Mouse (Mus musculus) right cerebral cortex, postnatal 4 days (tissue): Measurements from ENCODE around the gene Tkt.
A peak's percentile ranks its signal among the peaks of the same experiment; 100 is the strongest.

ENCODE experiments used
- DNase-seq: peaks from one replicate; pipeline ENCODE4 v3.0.0-alpha.2; 2022

The Tkt gene

DNA sequence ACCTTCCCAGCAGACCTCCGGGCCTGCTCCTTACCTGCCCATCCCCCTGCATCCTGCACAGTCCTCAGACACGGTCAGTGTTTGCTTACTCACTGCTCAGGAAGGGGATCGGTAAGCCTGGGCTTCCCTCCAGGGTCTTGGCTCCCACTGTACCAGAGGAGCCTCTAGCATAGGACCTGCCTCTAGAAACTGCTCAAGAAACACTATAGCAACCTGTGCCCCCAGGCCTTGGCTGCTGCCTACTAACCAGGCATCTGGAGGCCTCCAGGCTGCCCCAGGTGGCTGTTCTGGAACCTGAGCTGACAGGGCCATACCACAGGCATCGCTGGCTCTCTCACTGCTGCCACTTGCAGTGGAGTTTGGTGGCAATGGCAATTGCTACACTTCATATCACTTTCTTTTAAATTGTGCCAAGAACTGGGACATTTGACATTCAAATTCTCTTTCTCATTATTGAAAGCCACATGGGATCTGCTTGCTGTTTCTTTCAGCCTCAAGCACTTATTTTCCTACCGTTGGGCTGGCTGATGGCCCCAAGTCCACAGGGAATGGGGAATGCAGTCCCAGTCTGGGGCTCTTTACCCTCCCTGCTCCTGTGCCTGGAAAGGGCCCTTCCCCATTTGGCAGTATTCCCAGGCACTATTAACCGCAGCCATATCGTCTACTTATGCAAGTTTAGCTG lies 38.8 kb downstream of the Tkt start:
- no peak for DNase-seq

DNA sequence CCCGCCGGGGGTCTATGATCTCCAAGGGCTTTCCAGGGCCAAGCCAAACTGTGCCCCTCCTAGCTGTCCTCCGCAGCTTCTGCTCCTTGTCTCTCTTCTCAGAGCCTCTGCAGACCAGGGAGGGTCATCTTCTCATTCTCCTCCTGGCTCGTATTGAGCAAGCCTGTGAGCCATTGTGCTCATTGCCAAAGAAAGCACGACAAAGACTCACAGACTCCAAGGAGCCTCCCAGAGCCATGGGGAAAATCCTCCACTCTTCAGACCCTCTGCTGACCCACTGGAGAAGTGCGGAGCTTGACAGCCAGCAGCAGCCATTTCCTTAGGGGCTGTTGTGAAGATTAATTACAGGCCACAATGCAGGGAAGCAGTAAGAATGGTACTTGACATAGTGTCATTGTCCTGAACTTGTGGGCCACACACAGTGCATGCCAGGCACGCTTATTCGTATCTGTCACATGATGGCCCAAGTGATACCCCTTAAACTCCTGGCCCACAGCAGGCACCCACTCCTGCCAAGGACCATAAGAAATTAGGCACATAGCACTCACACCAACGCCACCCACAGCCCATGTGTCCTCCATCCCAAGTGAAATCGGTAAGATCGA lies 42.0 kb downstream of the Tkt start:
- DNase-seq = no peak

DNA sequence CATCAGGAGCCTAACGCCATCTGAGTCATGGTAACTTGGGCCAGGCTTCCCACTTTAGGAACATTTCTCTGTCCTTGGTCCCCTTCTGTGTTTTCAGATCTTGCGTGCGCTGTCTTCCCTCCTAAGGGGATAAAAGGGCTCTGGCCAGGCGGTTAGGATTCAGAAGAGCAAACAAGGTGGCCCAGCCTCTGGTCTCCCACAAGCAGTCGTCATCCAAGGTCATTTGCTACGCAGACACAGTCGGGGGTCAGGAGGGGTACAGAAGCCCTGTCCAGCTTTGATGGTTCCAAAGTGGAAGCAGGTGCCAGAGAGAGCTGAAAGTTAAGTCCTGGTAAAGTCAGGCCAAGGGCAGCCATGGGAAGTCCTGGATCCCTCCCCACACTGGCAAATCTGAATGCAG lies 42.8 kb downstream of the Tkt start:
- no peak for DNase-seq

GRCm38 (mm10) chr14:30591417-30591816 lies 43.3 kb downstream of the Tkt start:
- DNase-seq = peak; percentile 82

DNA sequence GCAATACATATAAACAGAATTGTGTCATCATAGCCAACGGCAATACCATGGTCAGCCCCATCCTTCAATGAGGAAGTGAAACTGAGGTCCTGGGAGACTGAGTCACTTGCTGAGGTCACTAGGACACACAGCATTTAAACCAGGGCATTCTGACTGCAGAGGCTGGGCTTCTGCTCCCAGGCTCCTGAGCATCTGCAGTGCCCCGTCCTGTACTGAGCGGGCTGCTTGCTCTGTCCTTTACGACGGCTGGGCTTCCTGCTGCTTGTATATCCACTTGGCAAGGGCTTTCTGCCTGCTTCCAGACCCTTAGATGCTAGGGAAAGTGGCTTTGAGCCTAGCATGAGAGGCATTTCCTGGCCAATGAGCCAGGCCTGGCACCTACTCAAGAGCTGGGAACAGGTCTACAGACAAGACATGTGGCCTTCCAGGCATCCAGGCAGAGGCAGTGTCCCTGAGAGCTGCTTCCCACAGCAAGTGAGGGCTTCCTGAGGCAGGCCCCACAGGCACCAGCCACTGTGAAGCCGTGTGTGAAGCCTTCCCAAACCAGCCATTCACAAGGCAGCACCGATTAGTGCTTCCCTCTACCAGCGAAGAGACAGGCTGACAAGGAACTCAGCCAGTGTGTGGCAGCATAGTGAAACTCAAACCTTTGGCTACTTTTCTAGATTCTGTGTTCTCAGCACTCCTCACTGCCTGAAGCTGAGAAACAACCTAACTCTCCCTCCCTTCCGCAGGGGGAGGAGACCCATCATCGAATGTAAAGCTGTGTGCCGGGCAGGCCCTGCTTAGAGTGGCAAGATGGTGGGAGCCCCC lies 45.3 kb downstream of the Tkt start:
- peak; percentile 64 for DNase-seq

DNA sequence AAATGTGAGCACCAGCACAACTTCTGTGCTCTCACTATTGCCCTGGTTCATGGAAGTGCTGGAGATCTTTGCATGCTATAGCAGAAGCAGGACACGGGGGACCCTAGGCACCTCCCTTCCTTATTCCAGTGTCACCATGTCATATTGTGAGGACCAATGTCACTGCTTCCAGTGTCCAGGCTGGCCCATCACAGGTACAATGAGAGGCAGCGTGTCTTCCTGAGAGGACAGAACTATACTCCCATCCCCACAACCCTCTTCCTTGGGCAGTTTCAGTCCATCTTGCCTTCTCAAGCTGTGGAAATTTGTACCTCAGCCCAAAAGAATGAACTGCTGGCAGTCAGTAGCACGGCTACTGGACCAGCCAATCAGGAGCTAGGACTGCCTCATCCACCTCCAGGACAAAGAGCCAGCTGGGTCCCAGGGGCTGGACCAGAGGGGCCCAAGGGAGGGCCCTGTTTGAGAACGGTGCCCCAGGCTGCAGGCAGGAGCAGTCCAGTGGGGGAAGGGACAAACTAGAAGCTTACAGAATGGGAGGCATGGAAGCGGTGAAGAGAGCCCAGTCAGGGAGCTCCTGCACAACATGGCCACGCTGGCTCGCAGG lies 46.0 kb downstream of the Tkt start:
- peak; percentile 23 for DNase-seq

DNA sequence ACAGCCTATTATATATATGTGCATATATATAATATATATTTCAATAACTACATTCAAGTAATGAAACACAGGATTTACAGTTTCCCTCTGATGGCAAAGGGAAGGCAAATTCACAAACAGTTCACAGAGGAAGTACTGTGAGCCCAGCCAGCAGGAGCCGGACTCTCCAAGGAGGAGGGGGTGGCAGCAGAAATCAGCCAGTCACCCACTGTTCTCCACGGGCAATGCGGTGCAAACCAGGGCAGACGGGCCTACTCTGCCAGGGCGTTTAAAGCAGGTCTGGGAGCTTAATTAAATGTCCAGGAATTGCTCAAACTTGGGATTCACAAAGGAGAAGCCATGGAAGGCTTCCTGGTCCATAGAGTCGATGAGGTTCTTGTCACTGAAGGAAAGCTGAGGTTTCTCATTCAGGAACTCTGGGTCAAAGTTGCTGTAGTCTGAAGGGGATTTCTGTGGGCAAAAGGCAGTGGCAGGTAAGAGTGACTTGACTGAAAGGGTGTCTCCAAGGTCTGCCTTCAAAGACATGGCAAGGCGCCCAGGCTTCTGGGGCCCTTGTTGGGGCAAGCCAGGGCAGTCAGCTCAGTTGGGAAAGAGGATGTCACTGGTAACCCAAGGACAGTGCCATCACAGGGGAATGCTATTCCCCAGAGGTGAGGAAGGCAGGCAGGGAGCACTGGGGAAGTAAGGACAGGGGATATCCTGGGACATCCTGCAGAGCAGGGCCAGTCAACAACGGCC lies 47.6 kb downstream of the Tkt start:
- DNase-seq = peak; percentile 22

DNA sequence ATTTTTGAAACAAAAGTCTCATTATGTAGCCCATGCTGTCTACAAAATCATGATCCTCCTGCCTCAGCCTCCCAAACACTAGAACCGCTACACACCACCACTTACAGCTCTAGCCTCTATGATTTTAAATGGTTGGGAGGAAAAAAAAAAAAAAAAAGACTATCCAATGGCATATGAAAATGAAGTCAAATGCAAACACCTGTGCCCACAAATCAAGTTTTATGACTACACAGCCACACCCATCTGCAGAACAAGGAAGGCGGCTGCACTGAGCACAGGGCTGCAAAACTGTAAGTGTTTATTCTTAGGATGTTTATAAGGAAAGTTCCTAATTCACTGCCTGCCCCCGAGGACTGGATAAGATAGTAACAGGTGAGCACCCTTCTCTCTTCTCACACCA lies 48.2 kb downstream of the Tkt start:
- DNase-seq = no peak

DNA sequence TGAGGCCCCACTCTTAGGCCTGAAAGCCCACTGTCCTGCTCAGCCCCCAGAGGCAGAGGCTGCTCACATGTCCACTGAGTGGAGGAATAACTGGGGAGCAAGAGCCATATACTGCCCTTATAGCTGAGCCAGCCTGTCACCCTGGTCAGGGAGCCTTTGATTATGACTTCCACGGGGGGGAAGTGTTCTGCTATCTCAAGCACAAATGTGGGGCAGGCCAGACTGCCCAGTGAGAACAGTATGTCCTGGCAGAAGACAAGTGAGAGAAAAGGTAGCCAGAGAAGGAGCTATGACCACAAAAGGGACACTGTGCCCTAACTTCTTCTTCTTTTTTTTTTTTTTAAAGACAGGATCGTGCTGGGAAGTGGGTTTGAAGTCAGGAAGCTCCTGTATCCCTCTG lies 49.0 kb downstream of the Tkt start:
- DNase-seq = no peak

GRCm38 (mm10) chr14:30606817-30607216 lies 58.7 kb downstream of the Tkt start:
- no peak for DNase-seq

DNA sequence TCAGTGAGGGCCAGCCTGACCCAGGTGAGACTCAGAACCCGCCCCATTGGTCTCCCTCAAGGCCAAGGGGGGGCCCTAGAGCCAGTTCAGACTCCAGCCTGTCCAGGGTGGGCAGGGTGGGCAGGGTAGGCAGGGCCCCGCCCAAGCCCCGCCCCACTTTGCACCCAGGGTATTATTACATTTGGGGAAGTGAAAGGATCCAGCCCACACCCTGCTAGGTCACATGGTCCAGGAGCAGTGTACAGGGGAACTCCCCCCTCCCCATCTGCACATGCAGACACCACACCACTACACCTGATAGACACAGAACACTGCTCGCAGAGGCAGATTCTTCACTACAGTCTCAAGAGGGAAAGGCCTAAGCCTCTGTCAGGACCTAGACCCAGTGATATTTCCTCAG lies 59.5 kb downstream of the Tkt start:
- no peak for DNase-seq

GRCm38 (mm10) chr14:30608176-30608575 lies 60.0 kb downstream of the Tkt start:
- DNase-seq = no peak

DNA sequence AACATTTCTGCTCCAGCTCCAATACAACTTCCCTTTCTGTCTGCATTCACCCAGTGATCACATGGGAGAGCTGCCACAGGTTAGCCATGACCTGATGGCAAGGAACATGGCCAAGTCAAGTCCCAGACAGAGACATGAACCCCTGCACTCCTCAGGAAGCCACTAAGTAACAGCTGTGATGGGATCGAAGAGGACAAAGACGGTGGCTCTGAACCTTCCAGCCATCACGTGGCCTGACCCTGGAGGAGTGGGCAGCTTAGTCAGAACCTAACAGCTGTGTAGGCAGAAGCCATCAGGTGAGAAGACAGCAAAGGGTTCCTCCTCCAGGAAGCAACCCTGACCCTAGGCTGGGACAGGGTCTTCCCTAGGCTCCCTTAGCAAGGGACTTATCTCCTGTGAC lies 61.3 kb downstream of the Tkt start:
- no peak for DNase-seq

- no peak for DNase-seq
Measured at GRCm38 (mm10) chr14:30610304-30610703, 62.1 kb downstream of the Tkt start.

- DNase-seq = no peak
Measured at GRCm38 (mm10) chr14:30610940-30611339, 62.8 kb downstream of the Tkt start.

GRCm38 (mm10) chr14:30612523-30612922 lies 64.4 kb downstream of the Tkt start:
- DNase-seq = peak; percentile 85

DNA sequence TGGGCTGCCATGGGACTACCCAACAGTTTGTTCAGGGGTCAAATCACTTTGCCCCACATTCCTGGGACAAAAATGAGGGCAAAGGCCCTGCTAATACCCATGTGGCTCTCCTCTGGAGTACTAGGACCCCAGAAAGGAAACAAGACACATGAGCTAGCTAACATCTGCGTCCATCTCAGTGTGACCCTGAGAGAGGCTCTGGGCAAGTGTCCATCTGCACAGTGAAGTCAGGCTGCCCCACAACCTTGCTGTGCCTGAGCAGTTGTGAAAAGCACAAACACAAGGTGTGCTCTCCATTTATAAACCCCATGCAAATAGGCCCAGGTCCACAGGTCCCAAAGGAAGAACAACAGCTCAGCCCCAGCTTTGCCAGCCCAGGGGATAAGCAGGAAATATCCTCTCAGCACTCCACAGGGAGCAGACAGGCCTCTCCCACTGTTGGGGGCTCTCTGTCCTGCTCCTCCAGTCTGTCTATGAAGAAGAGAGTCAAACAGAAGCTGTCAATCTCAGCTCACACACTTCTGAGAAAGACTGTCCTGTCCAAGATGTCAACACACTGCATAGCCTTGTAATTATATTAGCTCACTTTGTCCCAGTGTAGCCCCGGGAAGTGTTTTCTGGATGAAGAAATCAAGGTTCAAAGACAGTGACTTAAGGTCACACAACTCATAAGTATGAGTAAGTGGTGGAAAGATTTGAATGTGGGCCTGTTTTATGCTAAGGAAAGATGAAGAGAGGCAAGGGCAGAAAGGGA lies 65.0 kb downstream of the Tkt start:
- DNase-seq = no peak

DNA sequence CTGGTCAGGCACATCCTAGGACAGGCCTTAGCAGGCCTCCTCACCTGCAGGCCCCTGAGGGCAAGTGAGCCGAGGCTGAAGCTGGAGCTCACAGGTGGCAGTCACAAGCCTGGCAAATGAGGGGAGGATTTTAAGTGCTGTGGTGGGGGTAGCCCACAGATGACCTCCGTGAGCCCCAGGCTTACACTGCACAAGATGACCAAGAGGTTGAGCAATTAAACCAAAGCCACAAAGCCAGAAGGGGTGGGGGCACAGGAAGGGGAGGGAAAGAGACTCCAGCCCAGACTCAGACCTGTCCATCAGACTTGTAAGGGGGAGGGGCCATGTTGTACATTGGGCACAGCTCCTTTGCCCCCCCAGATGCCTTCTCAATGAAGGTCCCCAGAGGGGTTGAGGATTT lies 68.6 kb downstream of the Tkt start:
- no peak for DNase-seq

GRCm38 (mm10) chr14:30618746-30619275 lies 70.7 kb downstream of the Tkt start:
- DNase-seq = no peak

DNA sequence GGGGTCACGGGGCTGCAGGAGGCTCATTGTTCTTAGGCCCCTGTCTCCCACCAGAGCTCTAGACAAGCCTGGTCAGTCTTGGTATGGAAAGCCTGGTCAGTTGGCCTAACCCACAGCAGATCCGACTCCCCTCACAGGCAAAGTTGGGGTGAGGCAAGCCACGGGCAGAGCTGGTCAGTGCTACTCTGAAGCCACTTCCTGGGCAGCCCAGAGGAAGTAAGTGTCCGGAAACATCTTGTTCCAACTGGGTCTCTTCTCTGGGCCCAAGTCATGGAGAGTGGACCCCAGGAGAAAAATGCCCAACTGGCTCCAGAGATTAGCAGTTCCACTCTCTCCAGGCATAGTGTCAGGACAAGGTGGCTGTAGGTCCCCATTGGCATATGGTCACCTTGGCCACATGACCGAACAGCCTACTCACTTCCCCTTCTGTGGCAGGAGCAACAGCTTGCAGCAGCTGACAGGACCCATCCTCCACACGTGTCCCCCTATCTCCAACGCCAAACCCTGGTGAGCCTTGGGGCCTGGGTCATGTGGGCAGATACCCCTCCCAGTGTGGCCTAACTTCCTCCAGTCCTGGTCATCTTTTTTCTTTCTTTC lies 71.9 kb downstream of the Tkt start:
- no peak for DNase-seq

GRCm38 (mm10) chr14:30622130-30622529 lies 74.0 kb downstream of the Tkt start:
- no peak for DNase-seq

- no peak for DNase-seq
Measured at GRCm38 (mm10) chr14:30622556-30622955, 74.4 kb downstream of the Tkt start.
